Mouse (Mus musculus): ENCODE measurements around the gene Tbl1x.

- TF ChIP-seq GATA1 (IDR thresholded peaks at IDR 0.05; ENCODE audit: borderline replicate concordance, low read length) (no peak), FLI1 (IDR thresholded peaks at IDR 0.05; ENCODE audit: low read length) (no peak)
Observed at GRCm38 (mm10) chrX:77511994-77512485, 1.2 kb downstream of the Tbl1x start.
